Mouse (Mus musculus) retina, postnatal 1 day (tissue): ENCODE results near the gene Sgsh.
"Not testable (repeated sequence)": the region's sequence is repeated elsewhere in the genome, so short reads cannot be mapped to it uniquely, and the experiment has no call there.

Experiments
- DNase-seq: peaks from one replicate; pipeline ENCODE4 v3.0.0-alpha.2; 2012

Gene Sgsh

DNA sequence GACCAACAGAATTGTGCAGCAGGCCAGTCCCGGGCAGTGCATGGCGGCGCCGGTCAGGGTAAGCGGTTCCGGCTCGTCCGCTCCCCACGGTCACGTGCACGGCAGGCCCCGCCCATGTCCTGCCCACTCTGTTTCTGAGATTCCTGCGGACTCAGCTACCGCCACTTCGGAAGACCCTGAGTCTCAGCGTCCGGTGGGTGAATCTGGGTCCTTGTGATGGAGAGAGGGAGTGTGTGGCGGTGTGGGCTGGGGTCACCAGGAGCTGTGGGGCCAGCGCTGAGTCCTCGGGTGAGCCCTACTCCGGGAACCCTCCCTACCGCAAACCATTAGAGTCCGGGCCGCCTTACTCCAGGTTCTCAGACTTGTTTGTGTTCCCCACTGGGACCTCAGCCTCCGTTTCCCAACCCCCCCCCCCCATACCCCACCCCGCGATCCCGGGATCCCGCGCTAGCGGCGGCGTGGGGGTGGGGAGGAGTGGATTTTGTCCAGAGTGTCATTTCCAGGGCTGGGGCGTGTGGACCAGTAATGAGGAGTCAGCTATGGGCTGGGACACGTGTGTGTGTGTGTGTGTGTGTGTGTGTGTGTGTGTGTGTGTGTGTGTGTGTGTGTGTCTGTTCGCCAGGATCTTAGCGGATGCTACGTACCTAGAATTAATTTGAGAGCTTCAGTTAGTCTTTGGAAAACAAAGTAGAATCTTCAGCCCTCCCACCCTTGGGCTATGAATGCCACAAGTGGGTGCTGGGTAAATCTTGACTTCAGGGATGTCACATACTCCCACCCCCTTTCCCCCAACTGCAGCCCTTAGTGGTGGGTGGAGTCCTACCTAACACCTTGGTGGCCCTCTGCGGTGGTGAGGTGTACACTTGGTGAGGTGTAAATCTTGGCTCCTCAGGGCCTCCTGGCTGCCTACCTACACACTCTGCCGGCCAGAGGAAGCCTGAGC lies at the start of gene Sgsh, which contains the start of gene Slc26a11:
Gene Sgsh (minus strand): TSS at position 94 of the 943 bp plus-strand sequence.
Gene Slc26a11 (plus strand): TSS at position 115 of the 943 bp plus-strand sequence.
- DNase-seq = peak; percentile 89

DNA sequence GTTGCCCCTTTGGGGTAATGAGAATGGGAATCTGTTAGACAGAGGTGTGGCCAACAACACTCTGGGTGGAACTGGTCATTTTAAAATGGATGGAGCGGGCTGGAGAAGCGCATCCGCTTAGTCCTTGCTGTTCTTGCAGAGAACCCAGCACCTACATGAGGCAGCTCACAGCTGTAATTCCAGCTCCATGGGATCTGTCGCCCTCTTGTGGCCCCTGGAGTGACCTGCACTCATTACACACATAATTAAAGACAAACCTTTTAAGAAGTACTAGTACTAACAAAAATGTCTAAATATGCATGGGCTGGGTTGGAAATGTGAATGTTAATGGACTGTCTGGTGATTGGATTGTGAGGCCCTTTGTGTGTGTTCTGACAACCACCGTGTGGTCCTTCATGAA lies 49.3 kb upstream of the Sgsh start:
- peak; percentile 68 for DNase-seq

DNA sequence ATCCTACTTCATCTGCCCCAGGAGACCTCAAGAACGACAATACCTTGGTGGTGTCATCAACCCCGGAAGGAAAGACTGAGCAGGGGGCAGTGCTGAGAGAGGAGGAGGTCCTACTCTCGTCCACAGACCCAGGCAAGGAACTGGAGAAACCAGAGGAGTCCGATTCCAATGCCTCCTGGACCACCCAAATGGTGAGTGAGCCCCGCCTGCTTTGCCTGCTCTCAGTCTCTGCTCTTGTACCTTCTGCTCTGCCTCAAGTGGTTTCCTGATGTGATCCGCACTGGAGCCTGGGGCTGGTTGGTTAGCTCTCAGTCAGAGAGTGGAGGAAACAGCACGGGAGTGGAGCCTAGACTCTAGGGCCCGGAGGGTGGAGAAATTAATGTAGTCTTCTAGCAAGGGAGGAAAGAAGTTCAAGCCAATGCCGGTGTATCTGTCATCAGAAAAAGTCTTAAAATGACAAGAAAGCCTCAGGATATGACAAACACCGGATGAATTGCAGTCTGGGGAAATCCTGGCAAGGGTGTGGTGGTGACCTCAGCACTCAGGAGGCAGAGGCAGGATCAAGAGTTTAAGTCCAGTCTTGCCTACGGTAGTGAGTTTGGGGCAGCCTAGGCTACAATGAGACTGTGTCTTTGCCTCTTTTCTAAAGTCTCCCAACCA lies 47.3 kb upstream of the Sgsh start:
- no peak for DNase-seq

DNA sequence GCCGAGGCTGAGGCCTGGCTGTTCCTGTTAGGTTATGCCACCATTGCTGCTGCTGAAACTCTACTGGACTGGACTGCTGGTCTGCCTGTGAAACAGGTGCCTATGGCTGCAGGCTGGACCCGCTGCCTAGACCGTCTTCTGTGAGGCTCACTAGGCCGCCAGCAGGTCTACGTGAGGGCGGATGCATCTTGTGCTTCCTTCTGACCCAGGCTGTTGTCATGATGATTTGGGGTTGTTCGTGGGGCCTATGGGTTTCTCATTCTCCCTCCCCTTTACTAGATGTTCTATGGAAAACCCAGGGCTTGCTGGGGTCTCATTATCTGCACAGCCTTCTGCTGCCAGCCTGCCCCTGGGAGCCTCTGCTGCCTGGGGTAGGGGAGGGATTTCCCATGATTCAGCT lies 41.1 kb upstream of the Sgsh start:
- DNase-seq = no peak

DNA sequence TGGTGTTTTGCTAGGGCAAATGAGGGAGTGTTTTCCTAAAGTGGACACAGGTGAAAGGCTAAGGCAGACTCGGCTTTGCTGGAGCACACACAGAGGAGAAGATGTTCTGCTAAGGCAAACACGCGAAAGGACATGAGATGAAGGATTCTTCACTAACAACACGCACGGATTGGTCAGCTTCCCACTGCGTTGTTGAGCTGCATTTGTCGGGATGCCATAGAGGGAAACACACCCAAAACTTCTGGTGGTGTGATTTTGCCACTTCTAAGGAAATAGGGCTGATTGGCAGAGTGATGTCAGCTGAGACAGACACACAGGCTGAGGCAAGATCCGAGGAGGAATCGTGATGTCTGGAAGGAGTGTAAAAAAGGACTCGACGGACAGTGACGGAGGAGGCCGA lies 40.6 kb upstream of the Sgsh start:
- no peak for DNase-seq

DNA sequence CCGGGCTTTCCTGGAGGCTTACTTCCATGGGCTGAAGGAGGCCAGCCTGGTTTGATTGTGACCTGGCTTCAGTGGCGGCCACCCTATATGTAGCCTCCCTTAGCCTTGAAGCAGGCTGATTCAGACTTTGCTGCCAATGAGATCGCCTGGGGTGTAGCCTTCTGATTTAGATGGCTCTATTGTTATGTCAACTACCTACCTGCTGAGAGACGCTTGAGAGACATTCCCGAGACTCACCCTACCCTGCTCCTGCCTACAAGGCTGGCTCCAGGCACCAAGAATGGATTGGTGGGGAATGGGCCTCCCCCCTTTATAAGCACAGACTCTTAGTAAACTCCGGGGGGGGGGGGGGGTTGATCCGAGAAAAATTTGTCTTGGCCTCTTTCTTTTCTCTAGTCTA lies 40.1 kb upstream of the Sgsh start:
- no peak for DNase-seq

DNA sequence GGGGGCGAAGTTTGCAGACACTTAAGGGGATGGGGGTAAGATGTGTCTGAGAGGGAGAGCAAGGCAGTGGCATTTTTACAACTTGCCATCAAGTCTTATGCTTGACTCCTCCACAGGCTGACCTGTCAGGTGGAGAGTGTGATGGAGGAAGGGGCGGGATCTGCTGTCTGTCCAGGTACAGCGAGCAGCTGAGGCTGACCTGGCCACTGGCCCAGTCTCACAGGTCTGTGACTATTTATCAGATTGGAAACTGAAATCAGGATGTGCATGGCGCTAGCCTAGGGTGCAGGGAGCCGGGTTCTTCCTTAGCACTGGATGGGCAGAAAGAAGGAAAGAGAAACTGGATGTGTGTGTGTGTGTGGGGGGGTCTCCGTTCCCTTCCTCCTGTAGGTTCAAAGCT lies 38.9 kb upstream of the Sgsh start:
- DNase-seq = no peak

DNA sequence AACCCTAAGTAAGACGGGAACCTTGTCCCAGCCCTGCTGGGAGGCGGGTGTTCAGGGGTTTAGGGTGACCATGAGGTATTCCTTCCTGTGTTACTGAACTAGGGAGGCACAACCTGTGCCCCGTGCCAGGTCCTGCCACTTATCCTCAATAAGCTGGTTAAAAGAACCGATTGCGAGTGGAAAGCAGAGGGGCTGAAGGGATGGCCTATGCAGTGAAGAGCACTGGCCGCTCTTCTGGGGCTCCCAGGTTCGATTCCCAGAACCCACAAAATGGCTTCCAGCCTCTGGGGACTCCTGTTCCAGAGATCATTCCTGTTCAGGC lies 38.1 kb upstream of the Sgsh start:
- no peak for DNase-seq

DNA sequence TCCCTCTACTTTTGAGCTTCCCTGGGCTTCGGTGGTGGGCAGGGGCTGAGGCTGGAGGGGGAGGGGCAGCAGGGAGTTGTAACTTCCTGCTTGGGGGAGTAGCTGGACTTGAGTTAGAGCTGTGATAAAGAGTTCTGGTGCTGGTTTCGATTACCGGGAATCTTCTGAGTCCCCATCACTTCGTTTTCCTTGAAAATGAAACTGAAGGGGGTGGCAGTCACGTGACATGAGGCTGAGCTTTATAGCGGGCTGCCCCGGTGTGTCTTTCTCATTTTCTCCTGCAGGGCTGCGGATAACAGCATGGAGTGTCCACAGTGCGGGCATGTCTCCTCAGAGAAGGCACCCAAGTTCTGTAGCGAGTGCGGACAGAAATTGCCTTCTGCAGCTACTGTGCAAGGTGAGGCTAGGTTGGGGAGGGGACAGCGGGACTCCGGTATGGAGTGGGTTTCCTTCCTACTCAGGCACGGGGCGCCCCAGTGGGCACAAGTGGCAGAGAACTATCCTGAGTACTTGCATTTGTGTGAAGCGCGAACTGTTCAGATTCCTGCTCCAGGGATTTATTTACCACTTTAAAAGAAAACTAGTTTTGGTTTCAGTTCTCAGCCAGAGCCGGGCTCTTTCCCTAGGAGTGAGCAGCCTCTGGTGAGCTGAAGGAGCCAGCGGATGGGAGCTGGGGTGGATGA lies 37.6 kb upstream of the Sgsh start, which contains the start of gene Rnf213:
Gene Rnf213 (plus strand): TSS at position 301 of the 683 bp plus-strand sequence.
- peak; percentile 74 for DNase-seq

DNA sequence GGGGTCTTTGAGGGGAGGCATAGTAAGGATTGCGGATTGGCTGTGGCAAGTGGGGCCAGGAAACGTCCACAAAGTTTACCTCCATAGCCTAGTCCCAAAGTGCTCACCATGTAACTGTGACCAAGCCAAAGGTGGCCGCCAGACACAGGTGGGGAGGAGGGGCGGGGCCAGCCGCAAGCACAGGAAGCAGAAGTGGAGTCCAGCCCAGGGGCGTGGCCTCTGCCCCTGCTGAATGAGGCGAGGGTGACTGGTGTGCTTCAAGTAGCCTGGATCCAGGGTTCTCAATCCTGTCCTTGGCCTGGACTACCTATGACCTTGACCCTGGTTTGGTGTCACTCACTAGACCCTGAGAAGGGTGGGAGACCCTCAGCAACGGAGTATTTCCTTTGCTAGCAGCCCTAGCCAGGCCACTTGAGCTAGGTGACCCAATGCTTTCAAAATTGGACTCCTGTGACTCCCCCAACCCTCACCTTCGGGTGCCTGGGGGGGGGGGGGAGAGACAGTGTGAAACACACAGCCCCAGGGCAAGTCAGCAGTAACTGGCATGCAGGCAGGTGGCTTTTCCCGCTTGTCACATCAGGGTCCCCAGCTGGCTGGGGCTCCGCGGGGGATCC lies 36.8 kb upstream of the Sgsh start:
- peak; percentile 21 for DNase-seq

DNA sequence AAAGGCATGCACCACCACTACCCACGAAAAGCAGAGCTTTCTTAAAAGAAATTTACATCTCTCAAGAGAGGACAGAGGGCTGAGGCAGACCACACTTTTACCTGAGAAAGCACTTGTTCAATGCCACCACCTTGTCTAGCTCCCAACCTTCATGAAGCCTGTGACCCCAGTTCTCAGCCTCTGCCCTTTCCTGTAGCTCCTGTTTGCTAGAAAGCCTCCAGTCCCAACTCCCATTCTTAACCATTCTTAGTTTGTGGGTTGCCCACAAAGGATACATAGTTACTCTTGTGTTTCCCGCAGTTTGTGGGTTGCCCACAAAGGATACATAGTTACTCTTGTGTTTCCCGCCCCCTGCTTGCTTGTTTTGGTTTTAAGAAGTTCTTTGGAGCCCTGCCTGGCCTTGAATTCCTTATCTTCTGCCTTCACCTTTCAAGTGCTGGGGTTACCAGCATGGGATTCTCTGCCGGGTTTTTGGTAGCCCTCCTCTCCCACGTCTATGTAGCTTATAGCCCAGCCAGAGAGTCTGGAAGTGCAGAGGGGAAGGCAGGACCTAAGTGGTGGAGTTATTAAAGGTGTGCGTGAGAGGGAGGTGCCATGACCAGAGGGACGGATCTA lies 36.2 kb upstream of the Sgsh start:
- no peak for DNase-seq

DNA sequence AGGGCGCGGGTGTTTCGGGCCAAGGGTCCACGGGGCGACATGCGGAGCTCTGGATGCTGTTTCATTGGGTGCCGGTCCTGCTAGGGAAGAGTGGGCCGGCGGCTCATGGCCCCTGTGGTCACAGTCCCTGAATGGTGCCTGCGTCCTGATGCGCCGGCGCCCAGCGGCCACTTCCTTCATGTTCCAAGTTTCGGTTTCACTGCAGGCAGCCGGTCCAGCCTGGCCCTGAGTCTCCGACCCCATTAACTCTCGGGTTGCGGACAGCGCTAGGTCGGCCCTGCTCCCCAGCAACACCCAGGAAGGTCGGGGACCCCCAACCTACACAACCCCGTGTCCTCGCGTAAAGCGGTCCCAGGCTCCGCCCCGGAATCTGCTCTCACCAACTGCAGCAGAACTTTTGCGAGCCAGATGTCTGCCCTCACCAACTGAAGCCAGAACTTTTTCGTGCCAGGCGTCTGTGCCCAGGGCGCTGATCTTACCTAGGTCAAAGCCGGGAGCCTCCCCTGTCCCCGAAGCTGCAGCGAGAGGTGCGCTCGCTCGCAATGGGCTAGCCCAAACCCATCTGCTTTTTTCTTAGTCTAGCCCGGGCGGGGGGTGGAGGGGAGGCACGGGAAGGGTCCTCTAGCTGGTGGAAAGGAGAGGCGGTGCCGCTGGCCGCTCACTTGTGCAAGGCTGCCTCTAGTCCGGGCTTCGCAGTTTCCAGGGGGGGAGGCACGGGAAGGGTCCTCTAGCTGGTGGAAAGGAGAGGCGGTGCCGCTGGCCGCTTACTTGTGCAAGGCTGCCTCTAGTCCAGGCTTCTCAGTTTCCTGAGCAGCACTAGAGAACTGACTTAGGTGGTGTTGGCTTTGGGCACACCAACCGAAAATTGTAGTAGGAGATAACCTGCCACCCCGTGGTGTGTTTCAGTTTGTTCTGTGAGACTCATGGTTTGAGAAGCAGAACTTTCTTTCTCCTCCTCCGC lies 35.2 kb upstream of the Sgsh start:
- DNase-seq = peak; percentile 64

DNA sequence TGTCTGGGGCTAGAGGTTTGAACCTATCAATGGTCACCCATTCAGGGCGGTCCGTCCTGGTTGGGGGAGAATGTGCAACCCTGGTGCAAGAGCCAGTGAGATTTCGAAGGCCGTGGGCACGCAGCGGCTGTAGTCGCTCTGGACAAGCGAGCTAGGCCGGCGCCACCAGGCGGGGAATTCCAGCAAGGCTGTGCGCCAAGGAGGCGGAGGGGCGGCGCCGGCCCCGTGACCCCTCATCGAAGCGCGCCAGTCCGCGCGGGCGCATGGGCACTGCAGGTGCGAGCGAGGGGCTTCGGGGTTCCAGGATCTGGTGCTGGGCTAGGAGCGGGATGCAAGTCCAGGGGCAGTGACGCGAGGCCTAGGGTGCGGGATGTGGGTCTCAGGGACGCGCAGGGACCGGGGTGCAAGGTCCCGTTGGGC lies 34.5 kb upstream of the Sgsh start:
- DNase-seq = peak; percentile 88

DNA sequence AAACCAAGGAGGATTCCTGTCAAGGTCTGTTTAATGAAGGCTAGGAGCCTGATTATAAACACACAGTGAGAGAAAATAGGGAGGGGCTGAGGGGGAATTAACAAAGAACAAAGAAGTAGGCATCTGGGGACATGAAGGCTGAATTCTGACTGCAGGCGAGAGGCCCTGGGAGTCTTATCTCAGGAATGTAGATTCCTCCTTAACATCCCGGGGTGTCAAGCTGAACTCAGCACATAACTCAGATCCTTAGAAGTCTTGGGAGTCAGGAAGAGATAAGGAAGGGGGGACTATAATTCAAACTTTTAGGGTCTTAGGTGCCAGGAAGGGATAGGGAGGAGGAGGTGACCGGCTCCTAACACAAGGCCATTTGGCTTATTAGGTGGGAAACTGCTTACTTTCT lies 31.9 kb upstream of the Sgsh start:
- not testable (repeated sequence) for DNase-seq

DNA sequence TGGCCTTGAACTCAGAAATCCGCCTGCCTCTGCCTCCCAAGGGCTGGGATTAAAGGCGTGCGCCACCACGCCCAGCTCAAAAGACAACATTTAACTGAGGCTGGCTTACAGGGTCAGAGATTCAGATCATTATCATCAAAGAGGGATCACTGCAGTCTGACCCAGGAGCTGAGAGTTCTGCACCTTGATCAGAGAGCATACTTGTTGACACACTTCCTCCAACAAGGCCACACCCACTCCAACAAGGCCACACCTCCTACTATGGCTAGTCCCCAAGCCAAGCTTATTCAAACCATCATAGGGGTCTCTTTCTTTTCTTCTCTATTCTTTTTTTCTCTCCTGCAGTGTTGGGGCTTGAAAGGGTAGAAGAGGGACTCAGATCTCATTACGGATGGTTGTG lies 31.0 kb upstream of the Sgsh start:
- DNase-seq = no peak

DNA sequence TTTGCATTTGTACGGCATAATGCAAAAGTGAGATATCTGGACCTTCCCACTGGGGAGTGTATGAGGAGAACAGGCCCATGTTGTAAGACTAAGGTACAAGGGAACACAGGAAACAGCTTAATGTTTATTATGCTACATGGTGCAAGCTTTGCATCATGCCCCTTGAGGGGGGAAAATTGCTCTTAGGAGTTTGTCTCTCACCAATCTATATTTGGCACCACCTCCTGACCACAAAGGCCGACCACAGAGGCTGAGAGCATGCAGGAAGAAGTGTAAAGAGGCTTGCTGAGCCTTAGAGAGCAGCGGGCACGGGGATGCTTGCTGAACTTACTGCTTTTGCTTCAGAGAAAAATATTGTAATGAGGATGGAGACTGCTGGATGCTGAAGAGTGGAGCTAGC lies 29.6 kb upstream of the Sgsh start:
- DNase-seq = no peak

DNA sequence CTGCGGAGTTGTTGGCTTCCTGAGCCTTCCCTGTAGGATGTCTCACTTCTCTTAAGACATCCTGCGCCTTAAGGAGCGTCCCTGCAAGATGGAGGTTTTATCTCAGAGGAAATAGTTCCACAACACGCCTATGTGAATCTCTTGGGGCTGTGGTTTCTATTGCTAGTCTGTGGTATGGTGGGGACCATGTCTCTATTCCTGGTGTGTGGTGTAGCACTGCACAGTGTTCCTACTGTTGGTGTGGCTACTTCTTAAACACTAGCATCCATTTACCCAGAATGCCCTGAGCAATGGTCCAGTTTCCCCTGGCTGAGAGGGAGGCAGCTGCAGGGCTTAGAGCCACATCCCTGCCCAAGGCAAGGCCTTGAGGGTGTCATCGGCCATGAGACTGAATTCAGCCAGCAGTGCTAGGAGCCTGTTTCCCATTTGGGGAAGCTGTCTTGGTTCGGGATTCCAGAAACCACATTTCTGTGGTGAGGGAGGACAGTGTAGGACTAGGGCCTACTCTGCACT lies 27.1 kb upstream of the Sgsh start:
- no peak for DNase-seq

DNA sequence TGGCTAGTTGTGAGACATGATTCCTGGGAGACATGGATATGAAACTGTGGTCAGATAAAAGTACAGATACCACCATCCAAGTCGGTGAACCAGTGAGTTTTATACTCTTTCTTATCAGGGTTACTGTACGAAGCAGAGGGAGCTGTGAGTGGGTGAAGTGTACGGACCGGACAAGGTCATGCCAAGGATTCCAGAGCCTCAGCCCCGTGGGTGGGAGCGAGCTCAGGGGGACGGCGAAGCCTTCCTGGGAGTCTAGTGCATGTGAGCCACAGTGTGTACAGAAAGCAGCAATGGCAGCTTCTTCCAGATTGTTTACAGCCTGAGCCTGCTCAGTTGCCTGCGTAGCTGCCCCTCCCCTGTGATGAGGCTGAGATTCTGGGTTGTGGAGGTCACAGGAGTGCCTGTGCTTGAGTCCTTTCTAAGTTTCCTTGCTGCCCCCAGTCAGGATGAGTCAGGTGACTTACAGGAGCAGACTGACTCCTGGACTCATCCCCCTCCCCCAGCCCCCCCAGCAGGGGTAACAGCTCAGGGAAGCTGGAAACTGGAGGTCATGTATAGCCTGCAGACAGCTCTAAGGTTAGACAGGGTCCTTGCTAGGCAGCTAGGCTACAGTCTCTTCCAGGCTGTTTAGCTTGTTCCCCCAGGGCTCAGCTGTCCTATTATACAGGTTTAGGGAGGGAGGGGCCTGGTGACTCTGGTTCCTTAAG lies 26.4 kb upstream of the Sgsh start:
- DNase-seq = no peak

DNA sequence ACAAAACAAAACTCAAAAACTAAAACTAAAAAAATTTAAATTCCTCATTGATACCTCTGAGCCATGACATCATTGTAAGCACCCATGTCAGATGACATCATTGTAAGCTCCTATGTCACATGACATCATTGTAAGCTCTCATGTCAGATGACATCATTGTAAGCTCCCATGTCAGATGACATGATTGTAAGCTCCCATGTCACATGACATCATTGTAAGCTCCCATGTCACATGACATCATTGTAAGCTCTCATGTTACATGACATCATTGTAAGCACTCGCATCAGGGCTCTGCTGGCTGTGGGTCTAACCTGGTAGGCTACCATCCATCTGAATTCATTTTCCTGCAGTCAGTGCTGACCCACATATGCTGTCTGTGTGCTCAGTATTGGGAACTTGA lies 23.2 kb upstream of the Sgsh start:
- no peak for DNase-seq

DNA sequence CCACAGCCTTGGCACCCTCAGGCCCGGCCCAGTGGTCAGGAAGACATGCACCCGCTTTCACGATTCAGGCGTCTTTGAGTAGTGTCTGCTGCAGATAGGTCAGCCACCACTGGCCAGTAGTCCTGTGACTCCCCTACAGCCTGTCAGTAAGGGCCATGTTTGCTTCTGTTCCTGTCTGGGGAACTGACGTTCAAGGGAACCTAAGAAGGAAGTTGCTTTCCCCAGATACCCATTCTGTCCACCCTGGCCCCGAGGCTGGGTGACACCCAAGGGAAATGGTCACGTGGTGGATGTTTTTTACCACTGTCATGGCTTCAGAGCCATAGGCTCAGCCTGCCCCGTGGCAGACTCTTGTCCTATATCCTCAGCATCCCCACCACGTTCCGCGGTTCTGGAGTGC lies 22.0 kb upstream of the Sgsh start:
- no peak for DNase-seq

DNA sequence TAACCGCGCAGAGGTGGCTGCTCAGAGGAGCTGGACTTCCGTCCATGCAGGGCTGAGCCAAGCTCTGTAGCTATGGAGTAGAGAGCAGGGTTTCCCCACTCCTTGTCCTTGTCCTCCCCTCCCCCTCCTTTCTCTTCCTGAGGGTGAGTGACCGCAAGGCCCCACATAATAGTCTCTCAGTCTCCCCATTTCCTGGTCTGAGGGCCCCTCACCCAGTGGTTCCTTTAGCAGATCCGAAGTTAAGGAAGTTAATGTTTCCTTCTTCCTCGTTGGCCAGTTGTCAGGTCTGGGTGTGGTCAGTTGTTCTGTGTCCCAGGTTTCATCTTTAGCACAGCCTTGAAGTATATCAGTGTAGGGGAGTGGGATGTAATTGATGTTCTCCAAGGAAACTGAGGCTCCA lies 20.1 kb upstream of the Sgsh start:
- DNase-seq = no peak
